29 mouse cellular contexts compared by ENCODE assay signal in the genomic region with DNA sequence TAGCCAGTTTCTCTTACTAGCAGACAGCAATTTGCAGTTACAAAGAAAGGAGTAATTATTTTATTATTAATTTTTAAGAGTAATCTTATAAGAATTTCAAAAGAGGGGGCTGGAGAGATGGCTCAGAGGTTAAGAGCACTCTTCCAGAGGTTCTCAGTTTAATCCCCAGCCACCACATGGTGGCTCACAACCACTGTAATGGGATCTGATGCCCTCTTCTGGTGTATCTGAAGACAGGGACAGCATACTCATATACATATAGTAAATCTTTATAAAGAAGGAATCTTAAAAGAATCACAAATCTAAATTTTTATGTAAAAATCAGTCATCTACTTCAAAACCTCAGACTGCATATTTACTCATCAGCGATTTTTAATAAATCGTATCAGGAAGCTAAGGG.
DNase-seq lines count a peak whose midpoint lies in the region; ATAC-seq and TF ChIP-seq lines count a peak whose summit lies in the region.
"Had no signal": no experiment of that assay in that cellular context is flagged by ENCODE, and none has a peak within 500 bp of the region (broad histone marks: within the 10 kb centered on the region; RNA-seq: fewer than 3 reads in every experiment).

No protein-coding gene starts in this region.

- H3K4me1 ChIP-seq in intestine, postnatal 0 days (replicated peaks; ENCODE audit: control insufficient read depth, insufficient read depth, low read length), result no peaks in the 10 kb centered on the region
- no peaks in the 10 kb centered on the region for H3K4me1 ChIP-seq in intestine, embryonic 15.5 days (replicated peaks)
- H3K4me1 ChIP-seq in midbrain, postnatal 0 days (ENCODE audit: insufficient read depth, low read length), result no peaks in the 10 kb centered on the region
- H3K4me1 ChIP-seq in midbrain, embryonic 15.5 days, result no peaks in the 10 kb centered on the region
- no peaks in the 10 kb centered on the region for H3K4me1 ChIP-seq in CH12.LX (ENCODE audit: control insufficient read depth in 1 of 2, insufficient read depth in 2 of 2)
- H3K4me1 ChIP-seq: embryonic facial prominence, embryonic 12.5 days; hindbrain, embryonic 15.5 days; limb, embryonic 13.5 days; liver, embryonic 12.5 days; neural tube, embryonic 12.5 days had no signal

- dilution Hi-C loops in CH12.LX (cut with MboI; ENCODE audit: extremely low pct_ligation_motif_present, extremely low pct_unique_long_range_greater_than_20kb, low sequenced_read_pairs), result no loop called here

- no peaks in the 10 kb centered on the region for H3K79me2 ChIP-seq in CH12.LX (replicated peaks; ENCODE audit: control insufficient read depth, extremely low read depth, insufficient read depth, poor library complexity, severe bottlenecking)

- no peak overlapping the region for H3K9ac ChIP-seq in intestine, postnatal 0 days (ENCODE audit: low read depth, low read length)
- H3K9ac ChIP-seq in intestine, embryonic 15.5 days, result no peak overlapping the region
- H3K9ac ChIP-seq in midbrain, postnatal 0 days (replicated peaks; ENCODE audit: low read length, poor library complexity, severe bottlenecking), result no peak overlapping the region
- H3K9ac ChIP-seq in midbrain, embryonic 15.5 days, result no peak overlapping the region
- H3K9ac ChIP-seq in CH12.LX (ENCODE audit: insufficient read depth, low read depth), result no peak overlapping the region
- H3K9ac ChIP-seq: embryonic facial prominence, embryonic 12.5 days; heart, embryonic 12.5 days; hindbrain, embryonic 15.5 days; limb, embryonic 13.5 days; liver, embryonic 12.5 days; neural tube, embryonic 12.5 days had no signal

- H3K27ac ChIP-seq in intestine, postnatal 0 days (ENCODE audit: low read depth, low read length), result no peak overlapping the region
- no peak overlapping the region for H3K27ac ChIP-seq in intestine, embryonic 15.5 days
- H3K27ac ChIP-seq in midbrain, postnatal 0 days (ENCODE audit: low read depth, low read length), result no peak overlapping the region
- H3K27ac ChIP-seq in midbrain, embryonic 15.5 days, result no peak overlapping the region
- H3K27ac ChIP-seq in CH12.LX (ENCODE audit: insufficient read depth, low read depth), result no peak overlapping the region
- H3K27ac ChIP-seq: embryonic facial prominence, embryonic 12.5 days; gastrocnemius, adult 2 months; hindbrain, embryonic 15.5 days; left cerebral cortex, adult 2 months; limb, embryonic 13.5 days; liver, embryonic 12.5 days; neural tube, embryonic 12.5 days had no signal

- DNase-seq in midbrain, postnatal 0 days (ENCODE audit: low spot score), result no peak
- no peak for DNase-seq in CH12.LX (ENCODE audit: extremely low read depth)
- no peak for DNase-seq in brain, embryonic 14.5 days (ENCODE audit: low read depth)
- DNase-seq in right cerebral cortex, postnatal 14 days, result no peak
- DNase-seq: adrenal gland, postnatal 36 days; cerebellum, adult 8-10 months; cerebellum, postnatal 25 days; gastrocnemius, adult 2 months; gastrocnemius, postnatal 36 days; heart, adult 18-20 months; heart, postnatal 10 days; kidney, adult 8-10 months; kidney, postnatal 10 days; lung, adult 18-20 months; lung, postnatal 14 days; midbrain, embryonic 14.5 days; right cerebral cortex, adult 18-20 months; thymus, postnatal 36 days had no signal

- ATAC-seq in intestine, postnatal 0 days, result no peak
- ATAC-seq in intestine, embryonic 15.5 days, result no peak
- no peak for ATAC-seq in midbrain, postnatal 0 days (ENCODE audit: low FRiP score)
- no peak for ATAC-seq in midbrain, embryonic 15.5 days (replicated peaks)
- ATAC-seq: forebrain, embryonic 14.5 days; liver, embryonic 12.5 days had no signal

- peak; percentile 15; the same call in 1 of the 2 replicates for TF ChIP-seq RAD21 in CH12.LX (IDR thresholded peaks at IDR 0.05; ENCODE audit: low read depth, low read length)

- 98% methylated on average over 2 of the region's 2 CpGs for WGBS in intestine, postnatal 0 days
- 94% methylated on average over 2 of the region's 2 CpGs for WGBS in intestine, embryonic 15.5 days
- 92% methylated on average over 2 of the region's 2 CpGs for WGBS in midbrain, postnatal 0 days
- WGBS in midbrain, embryonic 15.5 days, result 93% methylated on average over 2 of the region's 2 CpGs

- H3K27me3 ChIP-seq in intestine, postnatal 0 days (replicated peaks; ENCODE audit: control insufficient read depth, insufficient read depth, low read length), result no peaks in the 10 kb centered on the region
- no peaks in the 10 kb centered on the region for H3K27me3 ChIP-seq in intestine, embryonic 15.5 days (replicated peaks)
- no peaks in the 10 kb centered on the region for H3K27me3 ChIP-seq in midbrain, postnatal 0 days (ENCODE audit: insufficient read depth, low read length)
- H3K27me3 ChIP-seq in midbrain, embryonic 15.5 days (replicated peaks), result no peaks in the 10 kb centered on the region
- H3K27me3 ChIP-seq in CH12.LX (replicated peaks), result no peaks in the 10 kb centered on the region
- H3K27me3 ChIP-seq: embryonic facial prominence, embryonic 12.5 days; heart, embryonic 12.5 days; hindbrain, embryonic 15.5 days; limb, embryonic 13.5 days; liver, embryonic 12.5 days; neural tube, embryonic 12.5 days had no signal

- in situ Hi-C loops in CH12.LX (cut with MboI; ENCODE audit: low pct_ligation_motif_present, low pct_unique_long_range_greater_than_20kb, low sequenced_read_pairs), result no loop called here

- H3K36me3 ChIP-seq in intestine, postnatal 0 days (ENCODE audit: control insufficient read depth, insufficient read depth), result no peaks in the 10 kb centered on the region
- H3K36me3 ChIP-seq in intestine, embryonic 15.5 days, result no peaks in the 10 kb centered on the region
- 0 out of 2 replicates have a peak, but pooled peaks cover 4% of the 10 kb centered on the region for H3K36me3 ChIP-seq in midbrain, postnatal 0 days (ENCODE audit: insufficient read depth, low read length)
- H3K36me3 ChIP-seq in midbrain, embryonic 15.5 days (replicated peaks), result no peaks in the 10 kb centered on the region
- peaks cover 8 to 47% of the 10 kb centered on the region in 2 experiments for H3K36me3 ChIP-seq in CH12.LX (replicated peaks in 1 of 2; ENCODE audit: control insufficient read depth in 1 of 2, insufficient read depth in 1 of 2, low read length in 1 of 2)
- H3K36me3 ChIP-seq: embryonic facial prominence, embryonic 12.5 days; heart, embryonic 12.5 days; hindbrain, embryonic 15.5 days; neural tube, embryonic 12.5 days had no signal

- no peak for TF ChIP-seq POLR2A in CH12.LX (IDR thresholded peaks at IDR 0.05; ENCODE audit: low read depth, low read length)
- TF ChIP-seq POLR2A in brain, embryonic 14.5 days (IDR thresholded peaks at IDR 0.05; ENCODE audit: borderline replicate concordance, extremely low read depth, insufficient read depth, insufficient read length, poor library complexity, severe bottlenecking), result no peak

- no peak overlapping the region for H3K4me3 ChIP-seq in intestine, postnatal 0 days (ENCODE audit: low read depth, low read length)
- no peak overlapping the region for H3K4me3 ChIP-seq in intestine, embryonic 15.5 days (replicated peaks)
- no peak overlapping the region for H3K4me3 ChIP-seq in midbrain, postnatal 0 days (ENCODE audit: low read depth, low read length)
- H3K4me3 ChIP-seq in midbrain, embryonic 15.5 days, result no peak overlapping the region
- no peak overlapping the region for H3K4me3 ChIP-seq in CH12.LX (replicated peaks in 1 of 3; ENCODE audit: low read depth in 2 of 3, low read length in 2 of 3, poor library complexity in 1 of 3)
- H3K4me3 ChIP-seq: embryonic facial prominence, embryonic 12.5 days; gastrocnemius, adult 2 months; heart, embryonic 12.5 days; hindbrain, embryonic 15.5 days; left cerebral cortex, adult 2 months; limb, embryonic 13.5 days; liver, embryonic 12.5 days; neural tube, embryonic 12.5 days had no signal

- no peaks in the 10 kb centered on the region for H3K9me3 ChIP-seq in intestine, postnatal 0 days (ENCODE audit: control insufficient read depth)
- H3K9me3 ChIP-seq in intestine, embryonic 15.5 days, result no peaks in the 10 kb centered on the region
- no peaks in the 10 kb centered on the region for H3K9me3 ChIP-seq in midbrain, postnatal 0 days (ENCODE audit: low read length)
- no peaks in the 10 kb centered on the region for H3K9me3 ChIP-seq in midbrain, embryonic 15.5 days
- H3K9me3 ChIP-seq in CH12.LX (replicated peaks; ENCODE audit: low read length), result no peaks in the 10 kb centered on the region
- H3K9me3 ChIP-seq: embryonic facial prominence, embryonic 12.5 days; heart, embryonic 12.5 days; hindbrain, embryonic 15.5 days; limb, embryonic 13.5 days; liver, embryonic 12.5 days; neural tube, embryonic 12.5 days had no signal

- TF ChIP-seq EP300 in CH12.LX (IDR thresholded peaks at IDR 0.05; ENCODE audit: low read length), result no peak

- H3K4me2 ChIP-seq in intestine, postnatal 0 days (replicated peaks; ENCODE audit: low read depth), result no peak overlapping the region
- no peak overlapping the region for H3K4me2 ChIP-seq in intestine, embryonic 15.5 days (replicated peaks)
- no peak overlapping the region for H3K4me2 ChIP-seq in midbrain, postnatal 0 days (ENCODE audit: low read depth, low read length, poor library complexity, severe bottlenecking)
- no peak overlapping the region for H3K4me2 ChIP-seq in midbrain, embryonic 15.5 days
- H3K4me2 ChIP-seq in CH12.LX (ENCODE audit: insufficient read depth, low read depth, poor library complexity, severe bottlenecking), result no peak overlapping the region
- H3K4me2 ChIP-seq: embryonic facial prominence, embryonic 12.5 days; heart, embryonic 12.5 days; hindbrain, embryonic 15.5 days; limb, embryonic 13.5 days; liver, embryonic 12.5 days; neural tube, embryonic 12.5 days had no signal

- TF ChIP-seq CTCF in intestine, postnatal 0 days (IDR thresholded peaks at IDR 0.05; ENCODE audit: low read depth), result peak; percentile 41
- peak; percentile 57 for TF ChIP-seq CTCF in midbrain, postnatal 0 days (IDR thresholded peaks at IDR 0.05)
- peak in 1 of 2 experiments; percentile 64; a peak in 2 of 4 replicates for TF ChIP-seq CTCF in CH12.LX (conservative IDR thresholded peaks at IDR 0.05 in 1 of 2, IDR thresholded peaks at IDR 0.05 in 1 of 2; ENCODE audit: low read depth in 2 of 2, low read length in 2 of 2)
- peak; percentile 5; the same call in 1 of the 2 replicates for TF ChIP-seq CTCF in brain, embryonic 14.5 days (IDR thresholded peaks at IDR 0.05; ENCODE audit: borderline replicate concordance, extremely low read depth, insufficient read depth, insufficient read length)

TF ChIP-seq in CH12.LX, 34 proteins besides CTCF, POLR2A, EP300 and RAD21:
- TF ChIP-seq NELFE (IDR thresholded peaks at IDR 0.05; ENCODE audit: low read depth, low read length), result no peak
- TF ChIP-seq PAX5 (IDR thresholded peaks at IDR 0.05; ENCODE audit: low read length), result no peak
- TF ChIP-seq ZNF384 (IDR thresholded peaks at IDR 0.05; ENCODE audit: low read depth, low read length), result no peak
- TF ChIP-seq USF2 (conservative IDR thresholded peaks at IDR 0.05; ENCODE audit: low read depth, low read length), result no peak
- TF ChIP-seq KAT2A (IDR thresholded peaks at IDR 0.05; ENCODE audit: insufficient replicate concordance, low read length), result no peak
- no peak for TF ChIP-seq ZC3H11A (IDR thresholded peaks at IDR 0.05; ENCODE audit: low read depth, low read length)
- TF ChIP-seq E2F4 (IDR thresholded peaks at IDR 0.05; ENCODE audit: insufficient replicate concordance, low read depth, low read length), result no peak
